Mouse (Mus musculus): Measurements from ENCODE around the gene Opa1. TPM values are rescaled to one million over a fixed set of nuclear protein-coding genes. Genes with fewer than 3 reads are reported as not detected.

Gene Opa1
- total RNA-seq, 1 experiment = 55.3 TPM

DNA sequence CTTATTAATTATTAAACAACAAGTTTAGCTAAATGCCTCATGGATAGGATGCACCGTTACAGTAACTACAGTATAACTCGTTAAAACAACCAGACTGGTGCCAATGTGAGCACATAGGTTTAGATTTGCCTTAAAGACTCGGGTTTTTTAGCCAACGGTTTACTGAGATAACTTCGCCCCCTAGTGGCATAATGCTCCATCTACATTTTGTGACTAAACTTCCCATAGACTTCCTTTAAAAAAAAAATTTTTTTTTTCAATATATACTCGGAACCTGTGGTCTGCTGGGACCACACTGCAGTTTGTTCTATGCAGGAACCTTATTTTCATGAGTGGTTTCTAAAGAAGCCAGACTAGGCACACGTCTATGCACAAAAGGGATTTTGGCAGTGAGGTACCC lies 18.3 kb upstream of the Opa1 start:
- H3K9me3 ChIP-seq (ENCODE audit: control insufficient read depth, insufficient read depth, low read depth, low read length) = no peaks in the 10 kb centered on the region

GRCm38 (mm10) chr16:29574013-29574412 lies 5.1 kb upstream of the Opa1 start:
- H3K27ac ChIP-seq (ENCODE audit: insufficient read depth, low read depth, low read length, poor library complexity, severe bottlenecking) = no peak overlapping the region
- H3K9me3 ChIP-seq (ENCODE audit: control insufficient read depth, insufficient read depth, low read depth, low read length) = no peaks in the 10 kb centered on the region
- no peak overlapping the region for H3K4me3 ChIP-seq (ENCODE audit: insufficient read depth in 1 of 2, low read depth in 1 of 2, low read length in 2 of 2, poor library complexity in 1 of 2, severe bottlenecking in 1 of 2)
- H3K9ac ChIP-seq (ENCODE audit: insufficient read depth, low read depth, low read length, poor library complexity, severe bottlenecking) = no peak overlapping the region
- TF ChIP-seq ZNF384 (IDR thresholded peaks at IDR 0.05; ENCODE audit: low read depth, low read length) = no peak
- in situ Hi-C loops (cut with MboI; ENCODE audit: low sequenced_read_pairs in 2 of 2, unreplicated experiment in 2 of 2) = loop anchor here (25.0 kb wide), 2 partner anchors 737 to 987 kb away; no protein-coding TSS in a partner anchor
- no peaks in the 10 kb centered on the region for H3K4me1 ChIP-seq (ENCODE audit: control insufficient read depth in 2 of 2, insufficient read depth in 2 of 2, low read length in 2 of 2, poor library complexity in 1 of 2)
- no peak for DNase-seq (ENCODE audit: low read depth, low spot score)
- H3K36me3 ChIP-seq (ENCODE audit: control insufficient read depth, insufficient read depth, low read length, poor library complexity, severe bottlenecking) = no peaks in the 10 kb centered on the region

More for the DNA sequence above, 18.3 kb upstream of the Opa1 start:
- H3K4me3 ChIP-seq (ENCODE audit: insufficient read depth in 1 of 2, low read depth in 1 of 2, low read length in 2 of 2, poor library complexity in 1 of 2, severe bottlenecking in 1 of 2) = no peak overlapping the region
- H3K9ac ChIP-seq (ENCODE audit: insufficient read depth, low read depth, low read length, poor library complexity, severe bottlenecking) = no peak overlapping the region
- no peaks in the 10 kb centered on the region for H3K36me3 ChIP-seq (ENCODE audit: control insufficient read depth, insufficient read depth, low read length, poor library complexity, severe bottlenecking)
- peak; percentile 46; the same call in 1 of the 2 replicates for TF ChIP-seq ZNF384 (IDR thresholded peaks at IDR 0.05; ENCODE audit: low read depth, low read length)
- no peak for TF ChIP-seq CHD2 (IDR thresholded peaks at IDR 0.05; ENCODE audit: low read depth, low read length)
- TF ChIP-seq ZC3H11A (IDR thresholded peaks at IDR 0.05; ENCODE audit: borderline replicate concordance, low read depth, low read length) = peak; percentile 91
- TF ChIP-seq MAFK (IDR thresholded peaks at IDR 0.05; ENCODE audit: insufficient read depth, low read depth, low read length) = 0 out of 2 replicates have a peak, but pooled peaks have one; percentile 5
- no peak for TF ChIP-seq HCFC1 (IDR thresholded peaks at IDR 0.05; ENCODE audit: borderline replicate concordance, insufficient read depth, low read length)
- in situ Hi-C loops (cut with MboI; ENCODE audit: low sequenced_read_pairs in 2 of 2, unreplicated experiment in 2 of 2) = loop anchor here (10.0 to 25.0 kb wide), 3 partner anchors 724 to 974 kb away; no protein-coding TSS in a partner anchor
- H3K4me1 ChIP-seq (ENCODE audit: control insufficient read depth in 2 of 2, insufficient read depth in 2 of 2, low read length in 2 of 2, poor library complexity in 1 of 2) = peaks cover 0 to 2% of the 10 kb centered on the region in 2 experiments; a peak in 2 of 4 replicates
- peak; percentile 54 for DNase-seq (ENCODE audit: low read depth, low spot score)
- H3K27ac ChIP-seq (ENCODE audit: insufficient read depth, low read depth, low read length, poor library complexity, severe bottlenecking) = no peak overlapping the region

GRCm38 (mm10) chr16:29575620-29576019 lies 3.5 kb upstream of the Opa1 start:
- Histone ChIP-seq H3K9ac (ENCODE audit: insufficient read depth, low read depth, low read length, poor library complexity, severe bottlenecking) (no peak overlapping the region), H3K27ac (ENCODE audit: insufficient read depth, low read depth, low read length, poor library complexity, severe bottlenecking) (no peak overlapping the region), H3K4me3 (ENCODE audit: insufficient read depth in 1 of 2, low read depth in 1 of 2, low read length in 2 of 2, poor library complexity in 1 of 2, severe bottlenecking in 1 of 2) (no peak overlapping the region), H3K9me3 (ENCODE audit: control insufficient read depth, insufficient read depth, low read depth, low read length) (no peaks in the 10 kb centered on the region), H3K4me1 (ENCODE audit: control insufficient read depth in 2 of 2, insufficient read depth in 2 of 2, low read length in 2 of 2, poor library complexity in 1 of 2) (no peaks in the 10 kb centered on the region), H3K36me3 (ENCODE audit: control insufficient read depth, insufficient read depth, low read length, poor library complexity, severe bottlenecking) (no peaks in the 10 kb centered on the region)
- TF ChIP-seq HCFC1 (IDR thresholded peaks at IDR 0.05; ENCODE audit: borderline replicate concordance, insufficient read depth, low read length) (no peak), ZNF384 (IDR thresholded peaks at IDR 0.05; ENCODE audit: low read depth, low read length) (no peak), ZC3H11A (IDR thresholded peaks at IDR 0.05; ENCODE audit: borderline replicate concordance, low read depth, low read length) (peak; percentile 72; the same call in 1 of the 2 replicates)
- no peak for DNase-seq (ENCODE audit: low read depth, low spot score)
- in situ Hi-C loops (cut with MboI; ENCODE audit: low sequenced_read_pairs in 2 of 2, unreplicated experiment in 2 of 2) = no loop called here

- Histone ChIP-seq H3K27ac (ENCODE audit: insufficient read depth, low read depth, low read length, poor library complexity, severe bottlenecking) (no peak overlapping the region), H3K9ac (ENCODE audit: insufficient read depth, low read depth, low read length, poor library complexity, severe bottlenecking) (peak overlapping the region; percentile 97), H3K9me3 (ENCODE audit: control insufficient read depth, insufficient read depth, low read depth, low read length) (no peaks in the 10 kb centered on the region), H3K4me1 (ENCODE audit: control insufficient read depth in 2 of 2, insufficient read depth in 2 of 2, low read length in 2 of 2, poor library complexity in 1 of 2) (no peaks in the 10 kb centered on the region), H3K4me3 (ENCODE audit: insufficient read depth in 1 of 2, low read depth in 1 of 2, low read length in 2 of 2, poor library complexity in 1 of 2, severe bottlenecking in 1 of 2) (peak overlapping the region; percentile 83 to 90), H3K36me3 (ENCODE audit: control insufficient read depth, insufficient read depth, low read length, poor library complexity, severe bottlenecking) (no peaks in the 10 kb centered on the region)
- no peak for TF ChIP-seq HCFC1 (IDR thresholded peaks at IDR 0.05; ENCODE audit: borderline replicate concordance, insufficient read depth, low read length)
- TF ChIP-seq ZC3H11A (IDR thresholded peaks at IDR 0.05; ENCODE audit: borderline replicate concordance, low read depth, low read length) = no peak
- no peak for TF ChIP-seq ZNF384 (IDR thresholded peaks at IDR 0.05; ENCODE audit: low read depth, low read length)
- no peak for TF ChIP-seq MAFK (IDR thresholded peaks at IDR 0.05; ENCODE audit: insufficient read depth, low read depth, low read length)
- DNase-seq (ENCODE audit: low read depth, low spot score) = no peak
- in situ Hi-C loops (cut with MboI; ENCODE audit: low sequenced_read_pairs in 2 of 2, unreplicated experiment in 2 of 2) = no loop called here
Observed at GRCm38 (mm10) chr16:29579787-29580176, 648 bp downstream of the Opa1 start.

DNA sequence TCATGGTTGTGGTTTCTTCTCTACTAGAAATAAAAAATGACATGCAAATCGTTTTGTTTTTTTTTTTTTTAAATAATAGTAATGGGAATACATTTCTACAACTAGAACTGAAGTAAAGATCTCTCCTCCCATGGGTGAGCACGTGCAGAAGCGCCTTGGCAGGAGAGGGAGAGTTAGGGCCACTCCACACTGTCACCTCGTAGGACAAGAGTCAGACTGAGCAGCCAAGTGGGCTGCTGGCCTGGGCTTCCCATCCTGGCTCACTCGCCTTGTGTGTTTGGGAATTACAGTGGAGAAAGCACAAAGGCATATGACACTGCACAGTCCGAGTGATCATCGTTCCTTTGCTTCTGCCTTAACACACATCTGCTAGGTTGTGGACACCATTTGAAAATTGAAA lies 13.0 kb downstream of the Opa1 start:
- in situ Hi-C loops (cut with MboI; ENCODE audit: low sequenced_read_pairs in 2 of 2, unreplicated experiment in 2 of 2) = no loop called here
- Histone ChIP-seq H3K36me3 (ENCODE audit: control insufficient read depth, insufficient read depth, low read length, poor library complexity, severe bottlenecking) (peaks cover 2% of the 10 kb centered on the region), H3K4me3 (ENCODE audit: insufficient read depth in 1 of 2, low read depth in 1 of 2, low read length in 2 of 2, poor library complexity in 1 of 2, severe bottlenecking in 1 of 2) (no peak overlapping the region), H3K4me1 (ENCODE audit: control insufficient read depth in 2 of 2, insufficient read depth in 2 of 2, low read length in 2 of 2, poor library complexity in 1 of 2) (no peaks in the 10 kb centered on the region), H3K9ac (ENCODE audit: insufficient read depth, low read depth, low read length, poor library complexity, severe bottlenecking) (no peak overlapping the region), H3K27ac (ENCODE audit: insufficient read depth, low read depth, low read length, poor library complexity, severe bottlenecking) (no peak overlapping the region), H3K9me3 (ENCODE audit: control insufficient read depth, insufficient read depth, low read depth, low read length) (no peaks in the 10 kb centered on the region)
- no peak for DNase-seq (ENCODE audit: low read depth, low spot score)
- TF ChIP-seq ZNF384 (IDR thresholded peaks at IDR 0.05; ENCODE audit: low read depth, low read length) (no peak), MAFK (IDR thresholded peaks at IDR 0.05; ENCODE audit: insufficient read depth, low read depth, low read length) (no peak), CHD2 (IDR thresholded peaks at IDR 0.05; ENCODE audit: low read depth, low read length) (no peak)
